Mouse (Mus musculus) embryonic fibroblast, embryonic 13.5 days (primary cell): ENCODE measurements around the gene Pum3. TPM values are rescaled to one million over a fixed set of nuclear protein-coding genes. Genes with fewer than 3 reads are reported as not detected.
"Not testable (repeated sequence)": the region's sequence is repeated elsewhere in the genome, so short reads cannot be mapped to it uniquely, and the experiment has no call there.

Experiments used
- H3K27ac ChIP-seq: 2 replicates; pipeline ENCODE4 v1.5.1; 2012; ENCODE audit warnings: low read length, control low read depth, inconsistent platforms; ENCODE audit not compliant: insufficient read depth
- H3K4me1 ChIP-seq: 2 replicates; pipeline ENCODE4 v1.6.1; 2011; ENCODE audit warnings: low read length; ENCODE audit not compliant: control insufficient read depth, insufficient read depth
- H3K4me3 ChIP-seq: 2 replicates; pipeline ENCODE4 v1.5.1; 2011; ENCODE audit warnings: mild to moderate bottlenecking, control low read depth, low read length; ENCODE audit not compliant: insufficient read depth
- CTCF ChIP-seq: IDR thresholded peaks from 2 replicates; pipeline ENCODE4 v1.5.1; 2011; ENCODE audit warnings: mild to moderate bottlenecking, control low read depth, low read length, moderate library complexity, borderline replicate concordance; ENCODE audit not compliant: insufficient read depth
- POLR2A ChIP-seq: IDR thresholded peaks from 2 replicates; pipeline ENCODE4 v1.6.1; 2011; ENCODE audit warnings: low read depth, mild to moderate bottlenecking, control low read depth, low read length, moderate library complexity
- polyA plus RNA-seq: library from polyadenylated mRNA; stranded (reverse); fragments of >200 nt; gene quantifications from 2 replicates; pipeline ENCODE4 v1.2.4, GENCODE M21; 2011; ENCODE audit warnings: low read depth; ENCODE audit not compliant: missing spikeins, insufficient read length

Pum3 gene
- polyA plus RNA-seq, 1 experiment: 105 TPM

DNA sequence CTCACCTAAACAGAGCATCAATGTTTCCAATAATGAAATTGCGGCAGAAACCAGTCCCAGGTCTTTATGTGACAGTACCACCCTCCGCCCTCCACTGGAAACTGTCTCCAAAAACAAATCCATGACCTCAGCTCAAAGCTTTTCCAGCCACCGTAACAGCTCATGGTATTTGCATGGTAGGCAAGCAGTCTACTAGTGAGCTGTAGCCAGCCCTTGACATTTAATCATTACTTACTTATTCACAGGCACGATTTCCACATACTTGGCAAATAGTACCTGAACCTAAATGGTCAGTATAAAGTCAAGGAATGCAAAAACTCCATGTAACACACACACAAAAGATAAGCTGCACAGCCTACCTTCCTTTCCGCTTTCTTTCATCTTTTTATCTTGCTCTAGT lies 33.7 kb downstream of the Pum3 start:
- Histone ChIP-seq H3K4me3 (no peak overlapping the region), H3K4me1 (no peaks in the 10 kb centered on the region), H3K27ac (no peak overlapping the region)
- TF ChIP-seq POLR2A (no peak), CTCF (no peak)

DNA sequence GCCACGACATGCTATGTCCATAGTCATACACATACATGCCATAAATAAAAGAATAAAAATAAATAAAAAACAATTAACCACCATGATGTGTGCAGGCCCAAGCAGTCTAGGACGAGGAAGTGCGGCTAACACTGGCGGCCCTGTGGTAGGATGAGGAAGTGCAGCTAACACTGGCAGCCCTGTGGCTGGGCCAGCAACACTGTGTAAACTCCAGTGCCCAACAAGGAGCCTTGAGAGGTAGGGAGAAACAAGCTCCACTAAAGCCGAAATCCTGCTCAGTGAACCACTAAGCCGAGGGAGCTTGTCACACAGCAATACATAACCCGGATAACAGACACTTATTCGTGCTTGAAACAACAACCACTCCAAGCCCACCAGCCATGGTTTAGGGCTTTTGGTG lies 34.1 kb downstream of the Pum3 start:
- no peak for TF ChIP-seq POLR2A
- peak; percentile 41; the same call in 1 of the 2 replicates for TF ChIP-seq CTCF
- H3K4me3 ChIP-seq: no peak overlapping the region
- H3K27ac ChIP-seq: no peak overlapping the region
- H3K4me1 ChIP-seq: no peaks in the 10 kb centered on the region

DNA sequence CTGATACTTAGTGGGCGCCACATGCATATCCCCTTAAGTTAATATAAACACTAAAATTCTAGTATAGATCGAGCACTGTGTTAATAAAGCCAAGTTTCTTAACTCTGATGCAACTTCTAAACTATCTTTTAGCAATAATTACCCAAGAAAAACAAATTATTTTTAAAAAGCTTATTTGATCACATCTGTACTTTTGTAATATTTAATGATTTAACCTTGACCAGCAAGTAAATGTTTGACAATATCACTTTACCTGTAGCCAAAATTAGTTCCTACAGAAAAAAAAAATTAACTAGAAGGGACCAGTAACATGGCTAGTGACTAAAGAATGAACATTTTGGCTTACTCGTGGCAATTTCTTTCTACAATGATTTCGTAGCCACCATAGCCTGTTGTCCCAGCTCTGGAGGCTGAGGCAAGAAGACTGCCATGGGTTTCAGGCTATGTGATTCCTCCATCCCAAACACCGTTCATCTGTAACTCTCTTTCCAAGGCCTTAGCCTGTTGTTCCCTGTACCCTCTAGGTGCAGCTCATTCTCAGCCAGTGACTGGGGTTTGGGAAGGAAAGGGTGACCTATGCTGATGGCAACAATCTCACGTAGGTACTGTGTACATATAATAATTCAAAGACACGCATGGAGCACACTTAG lies 35.2 kb downstream of the Pum3 start:
- TF ChIP-seq CTCF (no peak), POLR2A (no peak)
- Histone ChIP-seq H3K4me3 (no peak overlapping the region), H3K27ac (no peak overlapping the region), H3K4me1 (no peaks in the 10 kb centered on the region)

GRCm38 (mm10) chr19:27392431-27392830 lies 37.2 kb downstream of the Pum3 start:
- no peak overlapping the region for H3K4me3 ChIP-seq
- TF ChIP-seq POLR2A: no peak
- no peak for TF ChIP-seq CTCF
- H3K4me1 ChIP-seq: no peaks in the 10 kb centered on the region
- no peak overlapping the region for H3K27ac ChIP-seq

DNA sequence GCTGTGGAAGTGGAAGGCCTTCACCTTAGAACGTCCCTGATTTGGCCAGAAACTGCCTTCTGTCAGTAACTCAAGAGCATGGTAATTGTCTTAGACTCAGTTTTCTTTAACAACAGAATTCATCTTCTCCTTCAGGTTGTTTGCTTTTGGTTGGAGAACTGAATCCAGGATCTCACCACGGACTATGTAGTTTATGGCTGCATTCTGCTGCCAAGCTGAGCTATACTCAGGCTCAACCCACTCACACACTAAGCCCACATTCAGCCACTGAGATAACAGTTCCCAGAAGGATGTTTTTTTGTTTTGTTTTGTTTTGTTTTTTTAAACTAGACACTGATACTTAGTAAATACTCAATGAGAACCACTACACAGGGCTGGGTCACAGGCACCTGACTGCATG lies 38.3 kb downstream of the Pum3 start:
- TF ChIP-seq POLR2A: no peak
- no peak for TF ChIP-seq CTCF
- no peaks in the 10 kb centered on the region; the same call in 1 of the 2 replicates for H3K4me1 ChIP-seq
- H3K4me3 ChIP-seq: no peak overlapping the region
- H3K27ac ChIP-seq: no peak overlapping the region

DNA sequence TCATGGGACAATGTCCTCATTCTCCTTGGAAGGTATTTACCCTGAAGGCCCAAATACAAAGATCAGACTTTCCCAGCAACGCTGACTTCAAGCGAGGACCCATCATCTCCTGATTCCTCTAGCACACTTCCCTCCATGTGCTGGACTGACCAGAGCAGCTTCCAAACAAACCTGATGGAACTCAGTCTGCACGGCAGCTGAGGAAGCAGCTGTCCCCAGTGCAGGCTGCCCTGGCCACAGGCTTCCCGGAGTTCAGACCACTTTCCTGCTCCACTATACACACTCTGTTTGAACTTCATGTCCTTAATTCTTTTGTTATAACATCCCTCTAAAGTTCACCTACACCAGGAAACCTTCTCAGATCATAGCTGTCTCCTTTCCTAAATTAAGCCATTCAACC lies 40.1 kb downstream of the Pum3 start:
- H3K4me3 ChIP-seq, H3K27ac ChIP-seq, H3K4me1 ChIP-seq: not testable (repeated sequence)

- Histone ChIP-seq H3K4me1 (no peaks in the 10 kb centered on the region; the same call in 1 of the 2 replicates), H3K4me3 (no peak overlapping the region), H3K27ac (no peak overlapping the region)
- TF ChIP-seq POLR2A: no peak
- TF ChIP-seq CTCF: no peak
Measured at GRCm38 (mm10) chr19:27385304-27385703, 44.3 kb downstream of the Pum3 start.

DNA sequence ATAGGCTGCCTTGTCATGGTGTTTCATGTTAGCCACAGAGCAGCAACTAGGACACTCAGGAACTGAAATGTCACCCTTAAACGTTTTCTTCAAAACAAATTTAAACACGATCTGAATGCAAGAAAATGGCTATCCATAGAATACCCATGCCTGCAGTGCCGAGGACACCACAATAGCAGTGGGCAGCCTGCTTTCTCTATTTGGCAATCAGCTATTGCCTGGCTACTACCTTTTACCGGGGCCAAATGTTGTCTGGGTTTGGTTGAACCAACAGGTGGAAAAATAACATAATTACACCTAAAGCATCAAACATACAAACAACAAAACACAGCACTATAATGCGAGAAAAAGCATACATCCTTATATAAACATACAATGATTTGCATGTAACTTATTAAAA lies 46.4 kb downstream of the Pum3 start:
- H3K4me3 ChIP-seq: no peak overlapping the region
- TF ChIP-seq CTCF (no peak), POLR2A (no peak)
- H3K4me1 ChIP-seq: no peaks in the 10 kb centered on the region; the same call in 1 of the 2 replicates

DNA sequence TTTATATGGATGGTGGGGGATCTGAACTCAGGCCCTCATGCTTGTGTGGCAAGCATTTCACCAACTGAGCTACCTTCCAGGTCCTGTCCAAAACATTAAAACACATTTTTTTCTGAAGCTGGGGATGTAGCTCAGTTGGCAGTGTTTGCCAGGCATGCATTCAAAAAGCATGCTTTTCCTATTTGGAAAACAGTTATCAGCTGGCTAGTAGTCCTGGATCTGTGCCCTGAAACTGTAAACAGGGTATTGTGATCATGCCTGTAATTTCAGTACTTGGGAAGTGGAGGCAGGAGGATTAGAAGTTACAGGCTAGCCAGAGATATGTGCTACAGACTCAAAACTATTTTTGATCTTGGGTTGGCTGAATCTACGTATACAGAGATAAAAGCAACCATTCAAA lies 47.5 kb downstream of the Pum3 start:
- H3K27ac ChIP-seq: no peak overlapping the region
- H3K4me1 ChIP-seq: no peaks in the 10 kb centered on the region; the same call in 1 of the 2 replicates
- no peak for TF ChIP-seq POLR2A
- TF ChIP-seq CTCF: no peak
- no peak overlapping the region for H3K4me3 ChIP-seq

More for the DNA sequence above, 46.4 kb downstream of the Pum3 start:
- H3K27ac ChIP-seq: no peak overlapping the region

- no peak overlapping the region for H3K4me3 ChIP-seq
- no peak overlapping the region for H3K27ac ChIP-seq
Measured at GRCm38 (mm10) chr19:27379712-27380401, 49.8 kb downstream of the Pum3 start.

More at GRCm38 (mm10) chr19:27379712-27380401, 49.8 kb downstream of the Pum3 start:
- TF ChIP-seq CTCF (no peak), POLR2A (no peak)
- no peaks in the 10 kb centered on the region for H3K4me1 ChIP-seq
